Mouse (Mus musculus) megakaryocyte progenitor cell, adult 5-6 weeks (primary cell): ENCODE measurements at regions not wholly inside any gene's neighbourhood (a gene's known extent, or its start where the extent isn't known, plus 50 kb on each side); places are given as distances from the start of the nearest gene placed in this dataset.
A peak's percentile ranks its signal among the peaks of the same experiment; 100 is the strongest.

ENCODE experiments used
- ATAC-seq: replicated peaks from 2 replicates; pipeline ENCODE4 v1.8.0; 2016; ENCODE audit warnings: mild to moderate bottlenecking, moderate TSS enrichment, inconsistent platforms; ENCODE audit not compliant: poor library complexity

DNA sequence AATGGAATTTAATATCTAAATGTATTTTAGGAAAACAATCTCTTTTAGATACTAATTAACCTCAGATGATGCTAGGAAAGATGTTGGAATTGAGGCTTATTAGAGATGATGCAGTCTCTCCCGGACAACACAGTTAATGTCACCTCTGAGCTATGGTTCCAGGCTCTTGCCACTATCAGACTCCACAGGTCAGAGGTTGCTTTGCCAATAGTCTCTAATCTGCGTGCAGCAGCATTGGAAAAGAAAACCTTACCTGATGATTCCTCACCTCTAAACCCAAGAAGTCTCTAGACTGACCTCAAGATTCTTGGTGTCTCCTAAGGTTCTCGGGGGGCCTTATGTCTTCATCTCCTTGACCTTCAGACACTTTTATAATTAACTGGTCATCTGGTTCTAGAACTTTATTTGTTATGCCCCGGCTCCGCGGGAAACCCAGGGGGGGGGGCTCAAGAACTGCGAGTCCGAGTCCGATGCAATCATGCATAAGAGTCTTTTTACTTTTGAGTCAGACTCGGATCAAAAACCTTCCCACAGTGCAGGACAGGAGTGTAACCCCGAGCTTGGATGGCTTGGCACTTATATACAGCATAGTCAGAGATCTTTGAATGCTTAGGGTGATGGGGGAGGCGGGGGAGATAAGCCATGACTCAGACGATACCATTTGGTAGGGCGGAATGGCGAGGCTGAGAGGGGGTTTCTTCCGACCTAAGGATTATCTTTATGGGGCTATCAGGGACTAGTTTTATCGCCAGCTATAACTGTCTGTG is 626.9 kb downstream of the Zfp706 start:
- peak; percentile 20; the same call in 1 of the 2 replicates for ATAC-seq

- ATAC-seq, result no peak
These were observed 628.9 kb downstream of the Zfp706 start for GRCm38 (mm10) chr15:36378640-36379039.

DNA sequence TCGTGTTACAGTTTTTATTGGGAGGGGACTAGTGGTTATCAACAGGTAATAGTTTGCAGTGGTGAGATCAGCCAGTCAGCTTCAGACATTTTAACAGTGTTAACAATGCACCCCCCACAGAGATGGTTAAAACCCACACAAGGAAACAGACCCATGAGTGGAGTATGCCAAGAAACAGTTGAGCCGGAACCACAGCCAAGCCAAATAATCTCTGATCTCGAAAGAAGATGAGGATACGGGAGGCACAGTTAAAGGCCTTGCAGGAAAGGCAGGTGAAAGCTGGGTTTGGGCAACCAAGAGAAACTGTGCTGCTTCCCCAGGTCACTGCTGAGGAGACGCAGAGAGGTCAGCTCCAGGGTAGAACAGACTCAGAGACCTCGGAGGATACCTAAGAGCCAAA is 631.0 kb downstream of the Zfp706 start:
- no peak for ATAC-seq

- ATAC-seq, result no peak
These were observed 632.1 kb downstream of the Zfp706 start for GRCm38 (mm10) chr15:36375549-36375885.

DNA sequence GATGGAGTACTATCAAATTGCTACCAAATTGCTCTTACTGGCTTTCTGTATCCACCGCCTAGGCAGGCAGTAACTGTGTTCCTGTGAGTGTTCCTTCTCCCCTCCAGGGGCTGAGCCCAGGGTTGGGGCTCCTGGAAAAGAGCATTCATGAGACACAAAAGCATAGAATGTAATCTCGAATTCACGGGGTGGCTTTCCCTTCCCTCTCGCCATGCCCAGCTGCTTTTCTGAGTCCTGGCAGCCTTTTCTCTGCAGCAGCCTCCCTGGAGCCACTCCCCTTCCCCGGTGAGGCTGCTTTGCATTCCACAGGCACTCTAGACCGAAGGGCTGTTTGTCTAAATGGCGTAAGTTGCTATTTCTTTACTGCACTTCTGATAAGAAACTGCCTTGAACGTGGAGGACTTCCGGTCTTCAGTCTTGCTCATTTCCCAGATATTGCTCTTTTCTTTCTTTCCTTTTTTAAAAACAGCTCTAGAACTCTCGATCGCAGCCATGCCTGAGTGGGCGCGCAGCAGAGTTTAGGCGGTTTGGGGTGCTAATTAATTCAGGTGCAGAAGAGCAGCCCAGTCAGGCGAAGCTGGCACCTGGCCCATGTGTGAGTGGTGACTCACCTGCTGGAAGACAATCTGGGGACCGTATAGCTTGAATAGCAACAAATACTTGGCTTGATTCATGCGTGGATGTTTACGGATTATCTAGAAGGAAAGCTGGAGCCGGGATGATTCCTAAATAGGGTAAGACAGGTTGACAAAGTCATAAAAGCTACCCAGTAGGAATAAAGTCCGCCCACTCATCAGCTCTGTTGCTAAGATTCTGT is 632.6 kb downstream of the Zfp706 start:
- peak; percentile 80 for ATAC-seq

GRCm38 (mm10) chr15:36373900-36374611 is 633.5 kb downstream of the Zfp706 start:
- peak; percentile 42 for ATAC-seq

DNA sequence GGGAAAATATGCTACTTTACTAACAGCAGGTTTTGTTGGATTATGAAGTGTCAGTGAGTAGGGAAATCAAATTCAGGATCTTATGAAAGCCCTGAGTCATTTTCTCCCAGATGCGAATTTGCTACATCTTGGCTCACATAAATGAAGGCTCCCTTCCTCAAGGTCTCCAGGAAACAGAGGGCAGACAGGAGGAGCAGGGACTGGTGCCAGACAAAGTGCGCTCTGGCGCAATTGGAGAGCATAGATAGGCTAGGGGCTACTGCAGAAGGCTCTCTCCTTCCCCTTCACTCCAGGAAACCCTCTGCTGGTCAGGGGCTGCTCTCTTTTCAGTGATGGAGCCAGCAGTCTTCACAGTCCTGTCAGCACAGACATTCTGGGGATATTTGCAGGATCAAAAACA is 634.1 kb downstream of the Zfp706 start:
- peak; percentile 46; the same call in 1 of the 2 replicates for ATAC-seq

GRCm38 (mm10) chr15:36371382-36371781 is 636.2 kb downstream of the Zfp706 start:
- ATAC-seq, result no peak

GRCm38 (mm10) chr15:36370906-36371305 is 636.7 kb downstream of the Zfp706 start:
- ATAC-seq, result no peak

DNA sequence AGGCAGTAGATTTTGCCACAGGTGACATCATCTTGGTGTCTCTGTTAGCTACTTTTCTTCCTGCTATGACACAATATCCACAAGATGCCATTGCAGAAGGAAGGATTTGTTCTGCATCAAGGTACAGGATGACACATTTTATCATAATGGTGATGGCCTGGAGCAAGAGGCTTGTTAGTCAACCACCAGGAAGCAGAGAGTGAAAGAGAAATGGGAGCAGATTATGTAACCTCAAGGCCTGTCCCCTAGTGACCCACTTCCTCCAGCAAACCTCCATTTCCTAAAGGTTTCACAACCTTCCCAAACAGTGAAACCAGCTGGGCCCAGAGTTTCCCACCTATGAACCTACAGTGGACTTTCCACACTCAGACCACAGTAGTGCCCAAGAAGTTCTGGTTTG is 640.3 kb downstream of the Zfp706 start:
- peak; percentile 94 for ATAC-seq

- ATAC-seq, result no peak
These were observed 642.8 kb downstream of the Zfp706 start for GRCm38 (mm10) chr15:36364757-36365156.

- ATAC-seq, result no peak
These were observed 643.5 kb downstream of the Zfp706 start for GRCm38 (mm10) chr15:36364062-36364461.

DNA sequence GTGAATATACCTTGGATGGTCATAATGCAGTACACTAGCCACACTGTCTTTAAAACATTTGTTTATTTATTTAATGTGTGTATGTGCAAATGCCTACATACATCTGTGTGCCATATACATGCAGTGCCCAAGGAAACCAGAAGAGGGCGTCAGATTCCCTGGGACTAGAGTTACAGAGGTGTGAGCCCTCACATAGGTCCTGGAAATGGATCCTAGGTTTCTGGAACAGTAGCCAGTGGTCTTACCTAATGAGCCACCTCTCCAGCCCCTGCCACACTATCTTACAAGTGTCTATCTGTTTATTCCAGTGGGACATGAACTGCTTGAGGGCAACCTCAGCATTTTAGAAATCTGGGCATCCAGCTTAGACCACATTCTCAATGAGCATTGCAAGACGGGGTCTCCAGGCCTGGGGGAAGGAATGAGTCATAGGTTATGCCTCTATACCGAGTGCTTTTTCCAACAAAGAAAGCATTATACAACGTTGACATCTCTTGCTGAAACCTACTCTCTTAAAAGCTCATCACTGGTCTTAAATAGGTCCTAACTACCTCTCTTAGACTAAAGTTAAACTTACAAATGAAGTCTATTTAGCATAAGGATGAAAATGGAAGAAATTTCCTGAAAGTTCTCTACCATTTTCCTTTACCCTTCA is 644.5 kb downstream of the Zfp706 start:
- ATAC-seq, result no peak

DNA sequence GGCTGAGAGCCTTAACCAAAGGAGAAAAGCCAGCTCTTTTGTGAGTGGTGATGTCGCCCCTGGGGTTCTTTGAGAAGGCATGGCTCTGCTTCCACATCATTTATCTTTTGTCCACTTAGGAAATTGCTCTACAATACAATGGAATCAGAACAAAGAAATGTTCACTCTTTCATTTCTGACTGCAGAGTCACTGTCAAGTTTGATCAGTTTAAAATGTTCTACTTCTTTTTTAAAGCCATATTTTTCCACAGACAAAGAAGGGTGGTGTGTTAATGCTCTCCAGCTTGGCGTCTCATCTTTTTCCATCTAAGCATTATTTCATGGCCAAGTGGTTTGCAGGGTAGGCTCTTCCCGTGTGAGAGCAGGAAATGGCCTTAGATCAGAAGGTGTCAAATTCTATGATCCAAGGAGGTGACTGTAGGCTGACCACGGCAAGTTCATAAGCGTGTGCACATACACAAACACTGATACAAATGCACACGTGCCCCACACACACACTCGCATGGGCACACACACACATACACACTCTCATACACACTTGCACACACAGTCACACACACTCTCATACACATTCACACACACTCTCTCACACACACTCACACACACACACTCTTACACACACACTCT is 645.9 kb downstream of the Zfp706 start:
- ATAC-seq, result no peak

DNA sequence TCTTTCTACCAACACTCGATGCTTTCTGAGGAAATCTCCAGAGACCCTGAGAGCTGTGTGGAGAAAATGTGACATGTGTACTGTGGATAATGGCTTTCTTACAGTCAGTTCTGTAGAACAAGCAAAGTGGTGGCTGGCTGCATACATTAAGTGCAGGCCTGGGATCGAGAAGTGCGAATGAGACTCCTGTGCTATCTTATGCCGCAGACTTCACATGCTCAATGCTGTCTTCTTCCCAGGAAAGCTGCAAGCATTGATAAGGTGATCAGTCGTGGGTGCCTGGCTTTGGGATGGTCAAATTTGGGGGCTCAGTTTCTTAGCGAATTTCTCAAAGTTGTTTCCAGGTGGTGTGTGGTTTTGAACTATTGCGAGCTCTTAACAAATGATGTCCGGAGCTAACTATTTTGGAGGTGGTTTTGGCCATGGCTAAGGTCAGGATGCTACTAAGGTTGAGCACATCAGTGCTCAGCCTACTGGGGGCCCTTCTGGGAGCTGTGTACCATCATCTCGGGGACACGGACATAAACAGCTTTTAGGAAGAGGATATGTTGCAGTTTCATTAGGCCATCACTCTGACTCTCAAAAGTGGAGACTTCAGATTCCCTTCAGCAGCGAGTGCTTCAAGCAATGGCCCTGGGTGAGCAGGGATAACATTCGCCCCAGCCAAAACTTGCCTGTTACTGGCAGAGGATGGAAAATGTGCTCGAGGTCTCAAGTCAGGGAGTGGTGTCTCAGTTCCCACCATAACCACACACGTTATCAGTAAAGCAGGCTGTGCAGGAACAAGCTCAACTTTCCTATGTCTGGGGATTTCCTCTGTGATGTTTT is 646.7 kb downstream of the Zfp706 start:
- ATAC-seq, result peak; percentile 95

DNA sequence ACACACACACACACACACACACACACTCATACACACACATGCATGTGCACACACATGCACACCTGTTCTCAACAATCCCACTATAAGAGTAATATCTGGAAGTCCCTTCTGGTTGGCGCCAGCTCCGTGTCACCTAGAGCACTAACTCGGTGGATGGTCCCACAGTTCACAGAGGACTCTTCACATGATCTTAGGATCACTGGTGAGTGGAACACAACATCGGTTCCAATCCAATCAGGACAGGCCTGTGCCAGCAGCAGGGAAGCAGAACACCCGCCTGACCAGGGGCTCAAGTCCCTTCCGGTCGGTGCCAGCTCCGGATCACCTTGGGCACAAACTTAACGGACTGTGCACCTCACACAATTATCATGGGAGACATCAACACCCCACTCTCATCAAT is 651.7 kb downstream of the Zfp706 start:
- ATAC-seq, result no peak

DNA sequence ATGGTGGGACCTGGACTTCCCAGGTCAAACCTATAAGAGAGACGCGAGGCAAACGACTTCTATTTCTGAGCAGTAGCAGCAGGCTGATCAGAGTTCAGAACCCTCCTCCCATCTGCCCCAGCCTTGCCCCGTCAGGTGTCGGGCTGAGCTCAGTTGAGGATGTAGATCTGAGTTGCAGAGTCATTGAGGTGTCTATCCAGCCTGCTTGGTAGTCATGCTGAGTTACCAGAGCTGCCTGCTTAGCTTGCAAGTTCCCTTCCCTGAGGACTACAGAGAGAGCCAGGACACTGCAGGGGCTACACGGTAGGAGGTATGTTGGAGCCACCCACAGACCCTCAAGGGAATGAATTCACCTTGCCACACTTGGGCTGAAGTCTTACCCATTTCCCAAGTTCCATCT is 653.0 kb downstream of the Zfp706 start:
- no peak for ATAC-seq

- no peak for ATAC-seq
These were observed 653.8 kb downstream of the Zfp706 start for GRCm38 (mm10) chr15:36353793-36354192.

DNA sequence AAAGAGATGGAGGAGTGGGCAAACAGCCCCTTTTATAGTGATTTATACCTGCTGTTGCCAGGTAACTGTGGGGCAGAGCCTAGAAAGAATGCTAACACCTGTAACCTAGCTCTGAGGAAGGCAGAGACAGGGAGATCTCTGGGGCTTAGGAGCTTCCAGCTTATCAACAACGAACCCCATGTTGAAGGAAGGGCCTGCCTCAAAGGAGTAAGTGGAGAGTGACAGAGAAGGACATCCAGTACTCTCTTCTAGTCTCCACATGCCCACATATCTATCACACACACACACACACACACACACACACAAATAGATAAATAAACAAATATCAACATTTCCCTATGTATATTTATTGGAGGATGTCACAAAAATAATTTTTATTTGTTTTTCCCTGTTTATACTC is 654.6 kb downstream of the Zfp706 start:
- ATAC-seq, result no peak

- ATAC-seq, result no peak
These were observed 655.9 kb downstream of the Zfp706 start for GRCm38 (mm10) chr15:36351693-36352092.
